Mouse (Mus musculus) midbrain, postnatal 0 days (tissue): ENCODE measurements at regions not wholly inside any gene's neighbourhood (a gene's known extent, or its start where the extent isn't known, plus 50 kb on each side); places are given as distances from the start of the nearest gene placed in this dataset.

ENCODE experiments used
- ATAC-seq: fragments of 200-750 bp; cut with Nextera tagmentation; 2 replicates; pipeline ENCODE4 v1.8.0; 2017; ENCODE audit warnings: moderate number of reproducible peaks, mild to moderate bottlenecking, moderate TSS enrichment, moderate library complexity; ENCODE audit not compliant: low FRiP score
- DNase-seq: peaks from one replicate; pipeline ENCODE4 v3.0.0-alpha.2; 2015; ENCODE audit warnings: low spot score
- H3K27ac ChIP-seq: fragments of 300-500 bp; sonication (generic); 2 replicates; pipeline ENCODE4 v1.5.1; 2014; ENCODE audit warnings: low read depth, mild to moderate bottlenecking, low read length, mixed read lengths
- H3K27me3 ChIP-seq: fragments of 300-500 bp; sonication (generic); 2 replicates; pipeline ENCODE4 v1.6.1; 2014; ENCODE audit warnings: low read length, control low read depth, mixed read lengths; ENCODE audit not compliant: insufficient read depth
- H3K36me3 ChIP-seq: fragments of 300-500 bp; sonication (generic); 2 replicates; pipeline ENCODE4 v1.6.1; 2014; ENCODE audit warnings: low read length, control low read depth, mixed read lengths; ENCODE audit not compliant: insufficient read depth
- H3K4me1 ChIP-seq: fragments of 300-500 bp; sonication (generic); 2 replicates; pipeline ENCODE4 v1.6.1; 2014; ENCODE audit warnings: mild to moderate bottlenecking, control low read depth, antibody characterized with exemption, low read length, mixed read lengths; ENCODE audit not compliant: insufficient read depth
- H3K4me2 ChIP-seq: fragments of 300-500 bp; sonication (generic); 2 replicates; pipeline ENCODE4 v1.6.1; 2014; ENCODE audit warnings: low read depth, mild to moderate bottlenecking, low read length, mixed read lengths; ENCODE audit not compliant: poor library complexity, severe bottlenecking
- H3K4me3 ChIP-seq: fragments of 300-500 bp; sonication (generic); 2 replicates; pipeline ENCODE4 v1.5.1; 2014; ENCODE audit warnings: low read depth, mild to moderate bottlenecking, low read length, moderate library complexity
- H3K9ac ChIP-seq: fragments of 300-500 bp; sonication (generic); replicated peaks from 2 replicates; pipeline ENCODE4 v1.6.1; 2014; ENCODE audit warnings: mild to moderate bottlenecking, low read length, moderate library complexity, mixed read lengths; ENCODE audit not compliant: poor library complexity, severe bottlenecking
- H3K9me3 ChIP-seq: fragments of 300-500 bp; sonication (generic); 2 replicates; pipeline ENCODE4 v1.6.1; 2016; ENCODE audit warnings: low read length, control low read depth
- CTCF ChIP-seq: IDR thresholded peaks from 2 replicates; pipeline ENCODE4 v1.5.1; 2016; ENCODE audit warnings: antibody characterized with exemption, mild to moderate bottlenecking
- WGBS: fragments of 180-500 bp; shearing (Covaris S2); extraction: QIAGEN DNeasy Blood & Tissue Kit; methylation state at CpG from one replicate; pipeline ENCODE4 v1.1.7; 2014; 5-methylcytosine and 5-hydroxymethylcytosine counted together

- 75% methylated on average over 6 of the region's 6 CpGs for WGBS
- ATAC-seq (no peak), DNase-seq (peak; percentile 54)
- no peak overlapping the region for H3K4me2 ChIP-seq
- H3K36me3 ChIP-seq, result no peaks in the 10 kb centered on the region
- no peak overlapping the region for H3K27ac ChIP-seq
- H3K9ac ChIP-seq, result no peak overlapping the region
- no peak for TF ChIP-seq CTCF
- H3K27me3 ChIP-seq, result no peaks in the 10 kb centered on the region
- H3K4me1 ChIP-seq, result no peaks in the 10 kb centered on the region
- no peaks in the 10 kb centered on the region for H3K9me3 ChIP-seq
- H3K4me3 ChIP-seq, result no peak overlapping the region
Observed at GRCm38 (mm10) chr9:67102578-67102977, 53.4 kb upstream of the Tpm1 start.

- Histone ChIP-seq H3K36me3 (no peaks in the 10 kb centered on the region), H3K4me2 (no peak overlapping the region), H3K4me1 (no peaks in the 10 kb centered on the region), H3K9ac (no peak overlapping the region), H3K27me3 (no peaks in the 10 kb centered on the region), H3K9me3 (no peaks in the 10 kb centered on the region), H3K27ac (no peak overlapping the region), H3K4me3 (no peak overlapping the region)
- DNase-seq (no peak), ATAC-seq (no peak)
- no peak for TF ChIP-seq CTCF
- 77% methylated on average over 6 of the region's 6 CpGs for WGBS
Observed at GRCm38 (mm10) chr9:67099471-67099870, 50.3 kb upstream of the Tpm1 start.
